Mouse (Mus musculus): ENCODE results near the gene Lrrk1. TPM values are rescaled to one million over a fixed set of nuclear protein-coding genes. Genes with fewer than 3 reads are reported as not detected.

The Lrrk1 gene
- total RNA-seq, 4 experiments from 2014 or later, result 15.9 to 27.3 (median 21.8) TPM

GRCm38 (mm10) chr7:66184026-66184425 is 204.1 kb downstream of the Lrrk1 start:
- DNase-seq, result no peak

GRCm38 (mm10) chr7:66183404-66183803 is 204.7 kb downstream of the Lrrk1 start:
- no peak for DNase-seq

GRCm38 (mm10) chr7:66182075-66182715 is 206.0 kb downstream of the Lrrk1 start:
- DNase-seq, result no peak

- DNase-seq, result peak; percentile 65
Observed at GRCm38 (mm10) chr7:66180711-66181365, 207.3 kb downstream of the Lrrk1 start.

GRCm38 (mm10) chr7:66180260-66180659 is 207.9 kb downstream of the Lrrk1 start:
- no peak for DNase-seq

GRCm38 (mm10) chr7:66179711-66180110 is 208.4 kb downstream of the Lrrk1 start:
- no peak for DNase-seq

GRCm38 (mm10) chr7:66179120-66179581 is 209.0 kb downstream of the Lrrk1 start:
- DNase-seq, result peak; percentile 54

GRCm38 (mm10) chr7:66178101-66178500 is 210.0 kb downstream of the Lrrk1 start:
- no peak for DNase-seq

GRCm38 (mm10) chr7:66176929-66177328 is 211.2 kb downstream of the Lrrk1 start:
- no peak for DNase-seq

Small RNA genes lying within 50 kb of the gene (microRNA-seq; reads per million reads assigned to microRNA genes)
- 0 reads per million in 2 experiments for gene Mir7057

Other genes with a start within 250 kb of the Lrrk1 start
- gene Gm10974, start 22.4 kb downstream of the Lrrk1 start, total RNA-seq (2022), result not detected
- gene Aldh1a3, start 39.2 kb upstream of the Lrrk1 start, total RNA-seq (2022), result 10 to 100 TPM; 17.9 to 26.2 (median 22.4) TPM